Mouse (Mus musculus) midbrain, postnatal 0 days (tissue): ENCODE results near the gene Pde11a. TPM values are rescaled to one million over a fixed set of nuclear protein-coding genes. Genes with fewer than 3 reads are reported as not detected.

Experiments
- ATAC-seq: fragments of 200-750 bp; cut with Nextera tagmentation; 2 replicates; pipeline ENCODE4 v1.8.0; 2017; ENCODE audit warnings: moderate number of reproducible peaks, mild to moderate bottlenecking, moderate TSS enrichment, moderate library complexity; ENCODE audit not compliant: low FRiP score
- DNase-seq: peaks from one replicate; pipeline ENCODE4 v3.0.0-alpha.2; 2015; ENCODE audit warnings: low spot score
- H3K27ac ChIP-seq: fragments of 300-500 bp; sonication (generic); 2 replicates; pipeline ENCODE4 v1.5.1; 2014; ENCODE audit warnings: low read depth, mild to moderate bottlenecking, low read length, mixed read lengths
- H3K27me3 ChIP-seq: fragments of 300-500 bp; sonication (generic); 2 replicates; pipeline ENCODE4 v1.6.1; 2014; ENCODE audit warnings: low read length, control low read depth, mixed read lengths; ENCODE audit not compliant: insufficient read depth
- H3K36me3 ChIP-seq: fragments of 300-500 bp; sonication (generic); 2 replicates; pipeline ENCODE4 v1.6.1; 2014; ENCODE audit warnings: low read length, control low read depth, mixed read lengths; ENCODE audit not compliant: insufficient read depth
- H3K4me1 ChIP-seq: fragments of 300-500 bp; sonication (generic); 2 replicates; pipeline ENCODE4 v1.6.1; 2014; ENCODE audit warnings: mild to moderate bottlenecking, control low read depth, antibody characterized with exemption, low read length, mixed read lengths; ENCODE audit not compliant: insufficient read depth
- H3K4me2 ChIP-seq: fragments of 300-500 bp; sonication (generic); 2 replicates; pipeline ENCODE4 v1.6.1; 2014; ENCODE audit warnings: low read depth, mild to moderate bottlenecking, low read length, mixed read lengths; ENCODE audit not compliant: poor library complexity, severe bottlenecking
- H3K4me3 ChIP-seq: fragments of 300-500 bp; sonication (generic); 2 replicates; pipeline ENCODE4 v1.5.1; 2014; ENCODE audit warnings: low read depth, mild to moderate bottlenecking, low read length, moderate library complexity
- H3K9ac ChIP-seq: fragments of 300-500 bp; sonication (generic); replicated peaks from 2 replicates; pipeline ENCODE4 v1.6.1; 2014; ENCODE audit warnings: mild to moderate bottlenecking, low read length, moderate library complexity, mixed read lengths; ENCODE audit not compliant: poor library complexity, severe bottlenecking
- H3K9me3 ChIP-seq: fragments of 300-500 bp; sonication (generic); 2 replicates; pipeline ENCODE4 v1.6.1; 2016; ENCODE audit warnings: low read length, control low read depth
- CTCF ChIP-seq: IDR thresholded peaks from 2 replicates; pipeline ENCODE4 v1.5.1; 2016; ENCODE audit warnings: antibody characterized with exemption, mild to moderate bottlenecking
- WGBS: fragments of 180-500 bp; shearing (Covaris S2); extraction: QIAGEN DNeasy Blood & Tissue Kit; methylation state at CpG from one replicate; pipeline ENCODE4 v1.1.7; 2014; 5-methylcytosine and 5-hydroxymethylcytosine counted together
- polyA plus RNA-seq: library from polyadenylated mRNA; unstranded; fragments of >200 nt; fragmentation: Nextera tagmentation; extraction: Ambion mirVana; gene quantifications from 2 replicates; pipeline ENCODE4 v1.2.1, GENCODE M21; 2015
- total RNA-seq: library from RNA; depleted of rRNA; stranded (reverse); fragments of >200 nt; gene quantifications from 2 replicates; pipeline ENCODE4 v1.2.3, GENCODE M21; 2014

Gene Pde11a
- total and polyA plus RNA-seq, 2 experiments from 2014 or later: 0.94 to 1.1 TPM

GRCm38 (mm10) chr2:76286288-76286740 lies 52.3 kb downstream of the Pde11a start:
- H3K27me3 ChIP-seq: no peaks in the 10 kb centered on the region
- no peak for ATAC-seq
- DNase-seq: peak; percentile 46
- no peak overlapping the region for H3K9ac ChIP-seq
- H3K9me3 ChIP-seq: no peaks in the 10 kb centered on the region
- TF ChIP-seq CTCF: no peak
- H3K27ac ChIP-seq: no peak overlapping the region
- H3K4me3 ChIP-seq: no peak overlapping the region
- no peaks in the 10 kb centered on the region for H3K36me3 ChIP-seq
- H3K4me2 ChIP-seq: no peak overlapping the region
- WGBS: 71% methylated on average over 4 of the region's 4 CpGs
- no peaks in the 10 kb centered on the region for H3K4me1 ChIP-seq

- Histone ChIP-seq H3K4me2 (no peak overlapping the region), H3K4me3 (no peak overlapping the region), H3K9ac (no peak overlapping the region), H3K36me3 (no peaks in the 10 kb centered on the region), H3K9me3 (no peaks in the 10 kb centered on the region), H3K4me1 (no peaks in the 10 kb centered on the region), H3K27ac (no peak overlapping the region), H3K27me3 (no peaks in the 10 kb centered on the region)
- peak; percentile 42 for TF ChIP-seq CTCF
- no peak for ATAC-seq
- 84% methylated on average over 3 of the region's 3 CpGs for WGBS
- no peak for DNase-seq
Observed at GRCm38 (mm10) chr2:76285150-76285549, 53.4 kb downstream of the Pde11a start.

- 76% methylated on average over 6 of the region's 6 CpGs for WGBS
- no peak; the same call in 1 of the 2 replicates for ATAC-seq
- Histone ChIP-seq H3K4me2 (no peak overlapping the region), H3K9me3 (no peaks in the 10 kb centered on the region), H3K9ac (no peak overlapping the region), H3K4me1 (no peaks in the 10 kb centered on the region), H3K27me3 (no peaks in the 10 kb centered on the region), H3K27ac (no peak overlapping the region; the same call in 1 of the 2 replicates), H3K36me3 (no peaks in the 10 kb centered on the region), H3K4me3 (no peak overlapping the region)
- TF ChIP-seq CTCF: no peak
- DNase-seq: peak; percentile 91
Observed at GRCm38 (mm10) chr2:76283378-76284132, 55.0 kb downstream of the Pde11a start.

- ATAC-seq: no peak
- no peaks in the 10 kb centered on the region for H3K9me3 ChIP-seq
- no peaks in the 10 kb centered on the region for H3K4me1 ChIP-seq
- no peaks in the 10 kb centered on the region for H3K27me3 ChIP-seq
- no peak for DNase-seq
- H3K9ac ChIP-seq: no peak overlapping the region
- H3K4me3 ChIP-seq: no peak overlapping the region
- no peak overlapping the region for H3K27ac ChIP-seq
- TF ChIP-seq CTCF: no peak
- 88% methylated on average over 1 of the region's 1 CpGs for WGBS
- no peak overlapping the region for H3K4me2 ChIP-seq
- no peaks in the 10 kb centered on the region for H3K36me3 ChIP-seq
Observed at GRCm38 (mm10) chr2:76269494-76269893, 69.1 kb downstream of the Pde11a start.

GRCm38 (mm10) chr2:76267335-76267734 lies 71.2 kb downstream of the Pde11a start:
- H3K4me1 ChIP-seq: no peaks in the 10 kb centered on the region
- no peak for DNase-seq
- TF ChIP-seq CTCF: no peak
- no peaks in the 10 kb centered on the region for H3K9me3 ChIP-seq
- H3K4me2 ChIP-seq: no peak overlapping the region
- no peak for ATAC-seq
- no peak overlapping the region for H3K4me3 ChIP-seq
- H3K9ac ChIP-seq: no peak overlapping the region
- 91% methylated on average over 6 of the region's 6 CpGs for WGBS
- H3K36me3 ChIP-seq: no peaks in the 10 kb centered on the region
- H3K27me3 ChIP-seq: no peaks in the 10 kb centered on the region
- H3K27ac ChIP-seq: no peak overlapping the region

- Histone ChIP-seq H3K36me3 (no peaks in the 10 kb centered on the region), H3K27ac (no peak overlapping the region), H3K4me2 (no peak overlapping the region), H3K9ac (no peak overlapping the region), H3K4me1 (no peaks in the 10 kb centered on the region), H3K27me3 (no peaks in the 10 kb centered on the region), H3K4me3 (no peak overlapping the region), H3K9me3 (no peaks in the 10 kb centered on the region)
- ATAC-seq (no peak), DNase-seq (no peak)
- 88% methylated on average over 10 of the region's 10 CpGs for WGBS
- TF ChIP-seq CTCF: no peak
Observed at GRCm38 (mm10) chr2:76266622-76267021, 72.0 kb downstream of the Pde11a start.
